Comparison of ENCODE assay signal across 8 mouse cellular contexts in genomic region chr10:61978866-61979340, GRCm38 (mm10). TPM values are rescaled to one million over a fixed set of nuclear protein-coding genes. Genes with fewer than 3 reads are reported as not detected.
DNase-seq lines count a peak whose midpoint lies in the region; ATAC-seq and TF ChIP-seq lines count a peak whose summit lies in the region.

Gene Col13a1 (minus strand): TSS chr10:61979108.

- no peak within 1 kb of the TSS for H3K27ac ChIP-seq in testis, adult 2 months (ENCODE audit: control insufficient read depth, insufficient read depth, low read depth, low read length)
- H3K27ac ChIP-seq in forebrain, embryonic 13.5 days, result no peak within 1 kb of the TSS
- no peak within 1 kb of the TSS for H3K27ac ChIP-seq in intestine, embryonic 16.5 days (ENCODE audit: low read length)

- ATAC-seq in forebrain, embryonic 13.5 days, result no peak
- 0 out of 2 replicates have a peak, but pooled peaks have one; percentile 19 for ATAC-seq in intestine, embryonic 16.5 days
- no peak for ATAC-seq in megakaryocyte-erythroid progenitor cell, adult 5-6 weeks (replicated peaks; ENCODE audit: low FRiP score, low TSS enrichment, poor library complexity, severe bottlenecking)
- ATAC-seq in inflammation-experienced regulatory T-cells, adult 6 months, result no peak

- no peak for TF ChIP-seq POLR2A in testis, adult 2 months (IDR thresholded peaks at IDR 0.05; ENCODE audit: control insufficient read depth, low read depth, low read length)

- DNase-seq in testis, postnatal 14 days (ENCODE audit: low spot score), result no peak
- DNase-seq in mesoderm, embryonic 11.5 days (ENCODE audit: low read depth, low spot score), result peak; percentile 71
- DNase-seq in right cerebral cortex, postnatal 36 days (ENCODE audit: low spot score in 2 of 2), result no peak

- no peaks in the 10 kb centered on the region for H3K9me3 ChIP-seq in forebrain, embryonic 13.5 days (replicated peaks)
- 0 out of 2 replicates have a peak, but pooled peaks cover 2% of the 10 kb centered on the region for H3K9me3 ChIP-seq in intestine, embryonic 16.5 days (ENCODE audit: control insufficient read depth, low read length)

- H3K36me3 ChIP-seq in testis, adult 2 months (ENCODE audit: control insufficient read depth, insufficient read depth, low read length), result no peaks in the 10 kb centered on the region
- H3K36me3 ChIP-seq in forebrain, embryonic 13.5 days (ENCODE audit: poor library complexity, severe bottlenecking), result no peaks in the 10 kb centered on the region
- no peaks in the 10 kb centered on the region for H3K36me3 ChIP-seq in intestine, embryonic 16.5 days (ENCODE audit: control insufficient read depth, insufficient read depth, low read length)

- TF ChIP-seq CTCF in testis, adult 2 months (IDR thresholded peaks at IDR 0.05; ENCODE audit: control insufficient read depth, insufficient read depth, insufficient replicate concordance, low read depth, low read length), result no peak

- H3K4me1 ChIP-seq in testis, adult 2 months (ENCODE audit: control insufficient read depth, insufficient read depth, low read length), result no peaks in the 10 kb centered on the region; the same call in none of the 2 replicates
- H3K4me1 ChIP-seq in forebrain, embryonic 13.5 days, result peaks cover 18% of the 10 kb centered on the region
- peaks cover 4% of the 10 kb centered on the region for H3K4me1 ChIP-seq in intestine, embryonic 16.5 days (ENCODE audit: control insufficient read depth, insufficient read depth, low read length)

- WGBS in forebrain, embryonic 13.5 days, result under 1% methylated on average over 41 of the region's 41 CpGs
- whole genome bisulfite sequencing in intestine, embryonic 16.5 days, result under 1% methylated on average over 36 of the region's 41 CpGs

- peak within 1 kb of the TSS; percentile 40 for H3K4me3 ChIP-seq in testis, adult 2 months (ENCODE audit: control insufficient read depth, low read depth, low read length)
- H3K4me3 ChIP-seq in forebrain, embryonic 13.5 days, result peak within 1 kb of the TSS; percentile 41
- peak within 1 kb of the TSS; percentile 54 for H3K4me3 ChIP-seq in intestine, embryonic 16.5 days (ENCODE audit: low read length)

- H3K4me2 ChIP-seq in forebrain, embryonic 13.5 days, result peak within 1 kb of the TSS; percentile 66
- H3K4me2 ChIP-seq in intestine, embryonic 16.5 days (ENCODE audit: low read depth, low read length), result peak within 1 kb of the TSS; percentile 85

- peaks cover 4% of the 10 kb centered on the region; the same call in 1 of the 2 replicates for H3K27me3 ChIP-seq in testis, adult 2 months (ENCODE audit: control insufficient read depth, insufficient read depth, low read length)
- peaks cover 79% of the 10 kb centered on the region for H3K27me3 ChIP-seq in forebrain, embryonic 13.5 days
- peaks cover 29% of the 10 kb centered on the region for H3K27me3 ChIP-seq in intestine, embryonic 16.5 days (replicated peaks; ENCODE audit: control insufficient read depth, insufficient read depth, low read length)

- H3K9ac ChIP-seq in forebrain, embryonic 13.5 days, result peak within 1 kb of the TSS; percentile 51
- peak within 1 kb of the TSS; percentile 49 for H3K9ac ChIP-seq in intestine, embryonic 16.5 days (ENCODE audit: low read depth, low read length)

RNA-seq across cellular contexts. Expression of gene Col13a1, which starts in this region (rescaled TPM):
- polyA plus RNA-seq in testis, adult 2 months (2012; rRNA removed), result 0.43 and 0.48 TPM in 2 replicates
- polyA plus RNA-seq in forebrain, embryonic 13.5 days (2015; fragmentation: Nextera tagmentation; extraction: Ambion mirVana), result 0.42 and 0.62 TPM in 2 replicates
- 4.5 and 5.7 TPM in 2 replicates for polyA plus RNA-seq in intestine, embryonic 16.5 days (2015; fragmentation: Nextera tagmentation; extraction: Ambion mirVana)
- not detected in 2 replicates for total RNA-seq in megakaryocyte-erythroid progenitor cell, adult 5-6 weeks (2014; fragmentation: Nextera tagmentation)
- total RNA-seq in megakaryocyte-erythroid progenitor cell, adult 5-6 weeks (2017), result not detected in 2 replicates
- polyA plus RNA-seq in inflammation-experienced regulatory T-cells, adult 6 months (2017; shearing (Covaris generic)), result not detected
